Mouse (Mus musculus): ENCODE data around the gene Ghitm.

- TF ChIP-seq CTCF (IDR thresholded peaks at IDR 0.05; ENCODE audit: borderline replicate concordance, insufficient read depth, low read depth, low read length) (no peak), POLR2A (IDR thresholded peaks at IDR 0.05; ENCODE audit: borderline replicate concordance, insufficient read depth, low read length) (no peak)
Measured at GRCm38 (mm10) chr14:37174484-37174883, 39.4 kb upstream of the Ghitm start.

Measured in cerebellum, adult 2 months (tissue).